Mouse (Mus musculus) olfactory bulb, adult 2 months (tissue): Measurements from ENCODE around the gene Tnfaip2.

ENCODE experiments used
- CTCF ChIP-seq: fragments of 200-500 bp; IDR thresholded peaks from 2 replicates; pipeline ENCODE4 v1.5.1; 2012; ENCODE audit warnings: low read depth, mild to moderate bottlenecking, low read length, moderate library complexity; ENCODE audit not compliant: insufficient read depth
- POLR2A ChIP-seq: fragments of 200-500 bp; IDR thresholded peaks from 2 replicates; pipeline ENCODE4 v1.6.1; 2012; ENCODE audit warnings: mild to moderate bottlenecking, low read depth, low read length, moderate library complexity; ENCODE audit not compliant: insufficient read depth

- TF ChIP-seq CTCF, result no peak
- no peak for TF ChIP-seq POLR2A
Observed at GRCm38 (mm10) chr12:111416921-111417779, 25.1 kb upstream of the Tnfaip2 start, which contains the start of gene Exoc3l4.
